Mouse (Mus musculus) ES-E14 (cell line): Measurements from ENCODE around the gene Wdr20.

Experiments
- CHD2 ChIP-seq: IDR thresholded peaks from 2 replicates; pipeline ENCODE4 v1.6.1; 2014; ENCODE audit warnings: mild to moderate bottlenecking, low read depth, low read length, inconsistent platforms
- HCFC1 ChIP-seq: IDR thresholded peaks from 2 replicates; pipeline ENCODE4 v1.6.1; 2012; ENCODE audit warnings: low read length, inconsistent platforms, borderline replicate concordance; ENCODE audit not compliant: insufficient read depth
- MAFK ChIP-seq: IDR thresholded peaks from 2 replicates; pipeline ENCODE4 v1.6.1; 2014; ENCODE audit warnings: mild to moderate bottlenecking, low read depth, low read length, inconsistent platforms; ENCODE audit not compliant: insufficient read depth
- ZC3H11A ChIP-seq: IDR thresholded peaks from 2 replicates; pipeline ENCODE4 v1.6.1; 2012; ENCODE audit warnings: low read depth, mild to moderate bottlenecking, inconsistent platforms, low read length, borderline replicate concordance
- ZNF384 ChIP-seq: IDR thresholded peaks from 2 replicates; pipeline ENCODE4 v1.6.1; 2012; ENCODE audit warnings: low read depth, low read length, inconsistent platforms

- TF ChIP-seq ZNF384 (no peak), HCFC1 (no peak), CHD2 (no peak), ZC3H11A (no peak), MAFK (no peak)
Observed at GRCm38 (mm10) chr12:110775628-110776426, 38.1 kb downstream of the Wdr20 start.
